Mouse (Mus musculus) embryonic facial prominence, embryonic 11.5 days (tissue): ENCODE measurements around the gene Mroh9. TPM values are rescaled to one million over a fixed set of nuclear protein-coding genes. Genes with fewer than 3 reads are reported as not detected.

ENCODE experiments used
- ATAC-seq: fragments of 200-750 bp; cut with Nextera tagmentation; replicated peaks from 2 replicates; pipeline ENCODE4 v1.8.0; 2017; ENCODE audit warnings: low read depth; ENCODE audit not compliant: insufficient number of reproducible peaks, low FRiP score, low TSS enrichment
- DNase-seq: peaks from one replicate; pipeline ENCODE4 v3.0.0-alpha.2; 2015; ENCODE audit warnings: low spot score
- H3K27ac ChIP-seq: fragments of 300-500 bp; sonication (generic); replicated peaks from 2 replicates; pipeline ENCODE4 v1.5.1; 2014; ENCODE audit warnings: mild to moderate bottlenecking, low read depth, low read length, control low read depth
- H3K27me3 ChIP-seq: fragments of 300-500 bp; sonication (generic); 2 replicates; pipeline ENCODE4 v1.6.1; 2014; ENCODE audit warnings: mild to moderate bottlenecking, low read length, moderate library complexity, mixed read lengths; ENCODE audit not compliant: control insufficient read depth, insufficient read depth
- H3K36me3 ChIP-seq: fragments of 300-500 bp; sonication (generic); replicated peaks from 2 replicates; pipeline ENCODE4 v1.6.1; 2014; ENCODE audit warnings: low read depth, mild to moderate bottlenecking, low read length, moderate library complexity, mixed read lengths; ENCODE audit not compliant: control insufficient read depth, insufficient read depth
- H3K4me1 ChIP-seq: fragments of 300-500 bp; sonication (generic); 2 replicates; pipeline ENCODE4 v1.6.1; 2014; ENCODE audit warnings: low read length, mixed read lengths; ENCODE audit not compliant: control insufficient read depth, insufficient read depth
- H3K4me2 ChIP-seq: fragments of 300-500 bp; sonication (generic); 2 replicates; pipeline ENCODE4 v1.6.1; 2014; ENCODE audit warnings: low read depth, mild to moderate bottlenecking, control low read depth, low read length, moderate library complexity
- H3K4me3 ChIP-seq: fragments of 300-500 bp; sonication (generic); 2 replicates; pipeline ENCODE4 v1.5.1; 2014; ENCODE audit warnings: low read depth, low read length, control low read depth
- H3K9ac ChIP-seq: fragments of 300-500 bp; sonication (generic); replicated peaks from 2 replicates; pipeline ENCODE4 v1.6.1; 2014; ENCODE audit warnings: mild to moderate bottlenecking, control low read depth, low read length
- H3K9me3 ChIP-seq: fragments of 300-500 bp; sonication (generic); replicated peaks from 2 replicates; pipeline ENCODE4 v1.6.1; 2016; ENCODE audit warnings: mild to moderate bottlenecking, low read length, inconsistent platforms, mixed read lengths; ENCODE audit not compliant: control insufficient read depth
- WGBS: fragments of 180-500 bp; shearing (Covaris S2); extraction: QIAGEN DNeasy Blood & Tissue Kit; methylation state at CpG from one replicate; pipeline ENCODE4 v1.1.7; 2014; 5-methylcytosine and 5-hydroxymethylcytosine counted together
- polyA plus RNA-seq: library from polyadenylated mRNA; unstranded; fragments of >200 nt; fragmentation: Nextera tagmentation; extraction: Ambion mirVana; gene quantifications from 2 replicates; pipeline ENCODE4 v1.2.1, GENCODE M21; 2014

Mroh9 gene
- polyA plus RNA-seq, 1 experiment from 2014 or later: not detected

DNA sequence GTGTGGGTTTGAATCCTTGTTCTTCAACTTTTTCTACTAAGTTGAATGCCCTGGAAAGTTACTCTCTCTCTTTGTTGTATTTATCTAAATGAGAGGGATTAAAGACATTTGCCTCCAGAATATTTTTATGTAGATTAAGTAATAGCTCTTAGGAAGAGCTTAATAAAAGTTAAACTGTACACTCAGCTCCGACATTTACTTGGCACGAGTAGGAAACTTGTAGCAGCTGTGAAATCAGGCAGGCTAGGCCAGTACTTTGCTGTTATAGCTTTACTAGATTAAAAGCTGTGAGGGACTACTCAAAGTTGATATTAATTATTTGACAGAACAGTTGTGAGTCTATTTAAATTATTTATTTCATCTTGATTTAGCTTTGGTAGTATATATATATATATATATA is 82.0 kb downstream of the Mroh9 start:
- H3K9ac ChIP-seq: no peak overlapping the region
- WGBS: 86% methylated on average over 2 of the region's 2 CpGs
- DNase-seq (no peak), ATAC-seq (no peak)
- H3K4me2 ChIP-seq: no peak overlapping the region
- H3K27me3 ChIP-seq: no peaks in the 10 kb centered on the region
- H3K4me1 ChIP-seq: no peaks in the 10 kb centered on the region
- H3K4me3 ChIP-seq: no peak overlapping the region
- H3K36me3 ChIP-seq: no peaks in the 10 kb centered on the region
- H3K9me3 ChIP-seq: no peaks in the 10 kb centered on the region
- no peak overlapping the region for H3K27ac ChIP-seq

DNA sequence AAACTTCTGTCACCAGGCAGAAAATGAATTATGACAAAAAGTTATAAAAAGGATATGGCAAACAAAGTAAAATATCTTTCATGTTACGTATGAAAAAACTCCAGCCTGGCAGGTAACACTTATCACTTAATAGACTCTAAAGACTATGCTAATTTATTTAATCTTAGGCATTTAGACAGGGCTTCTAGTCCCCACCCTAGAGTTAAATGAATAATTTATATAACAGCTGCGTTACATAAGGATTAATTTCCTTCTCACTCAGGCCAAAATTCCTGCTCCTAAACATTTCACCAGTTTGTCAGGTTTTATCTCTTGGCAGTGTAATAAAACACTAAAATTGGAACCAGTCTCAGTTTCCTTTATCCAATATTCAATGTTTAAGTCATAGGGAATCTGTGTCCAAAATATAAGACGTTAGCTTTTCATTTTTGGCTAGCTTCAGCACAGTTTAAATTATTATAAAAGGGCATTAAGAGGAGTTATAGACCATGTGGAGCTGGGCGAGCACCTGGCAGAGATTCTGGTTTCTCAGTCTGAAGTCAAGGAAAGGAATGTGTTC is 84.1 kb downstream of the Mroh9 start:
- no peaks in the 10 kb centered on the region for H3K36me3 ChIP-seq
- H3K4me2 ChIP-seq: no peak overlapping the region
- H3K4me1 ChIP-seq: no peaks in the 10 kb centered on the region
- DNase-seq (no peak), ATAC-seq (no peak)
- no peak overlapping the region for H3K4me3 ChIP-seq
- H3K27ac ChIP-seq: no peak overlapping the region
- H3K9ac ChIP-seq: no peak overlapping the region
- no peaks in the 10 kb centered on the region for H3K9me3 ChIP-seq
- WGBS: 80% methylated on average over 4 of the region's 4 CpGs
- no peaks in the 10 kb centered on the region for H3K27me3 ChIP-seq

DNA sequence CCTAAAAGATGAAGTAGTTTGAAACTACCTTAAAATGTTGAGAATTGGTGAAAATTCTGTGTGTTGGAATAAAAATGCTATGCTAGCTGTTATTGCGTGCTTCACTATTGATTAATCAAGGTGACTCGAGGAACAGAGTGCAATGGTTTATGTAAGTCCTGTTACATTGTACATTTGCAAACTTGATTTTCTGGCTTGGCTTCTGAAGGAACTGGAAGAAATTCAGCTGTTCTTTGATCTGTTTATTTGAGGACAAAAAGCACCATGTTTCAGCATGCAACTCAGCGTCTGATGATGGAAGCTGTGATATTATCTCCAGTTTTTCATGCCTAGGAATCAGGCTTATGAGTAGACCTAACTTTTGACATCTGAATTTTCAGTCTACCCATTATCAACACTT is 97.9 kb downstream of the Mroh9 start:
- Histone ChIP-seq H3K36me3 (no peaks in the 10 kb centered on the region), H3K9me3 (no peaks in the 10 kb centered on the region), H3K4me1 (no peaks in the 10 kb centered on the region), H3K27me3 (no peaks in the 10 kb centered on the region), H3K9ac (no peak overlapping the region), H3K4me2 (no peak overlapping the region), H3K4me3 (no peak overlapping the region), H3K27ac (no peak overlapping the region)
- no peak for DNase-seq
- WGBS: 88% methylated on average over 3 of the region's 3 CpGs
- ATAC-seq: no peak

GRCm38 (mm10) chr1:162986777-162987176 is 98.7 kb downstream of the Mroh9 start:
- H3K4me3 ChIP-seq: no peak overlapping the region
- no peak overlapping the region for H3K4me2 ChIP-seq
- ATAC-seq: no peak
- H3K27me3 ChIP-seq: no peaks in the 10 kb centered on the region
- no peak overlapping the region for H3K9ac ChIP-seq
- no peak for DNase-seq
- H3K36me3 ChIP-seq: no peaks in the 10 kb centered on the region
- 92% methylated on average over 1 of the region's 1 CpGs for WGBS
- H3K9me3 ChIP-seq: no peaks in the 10 kb centered on the region
- no peaks in the 10 kb centered on the region for H3K4me1 ChIP-seq
- no peak overlapping the region for H3K27ac ChIP-seq

DNA sequence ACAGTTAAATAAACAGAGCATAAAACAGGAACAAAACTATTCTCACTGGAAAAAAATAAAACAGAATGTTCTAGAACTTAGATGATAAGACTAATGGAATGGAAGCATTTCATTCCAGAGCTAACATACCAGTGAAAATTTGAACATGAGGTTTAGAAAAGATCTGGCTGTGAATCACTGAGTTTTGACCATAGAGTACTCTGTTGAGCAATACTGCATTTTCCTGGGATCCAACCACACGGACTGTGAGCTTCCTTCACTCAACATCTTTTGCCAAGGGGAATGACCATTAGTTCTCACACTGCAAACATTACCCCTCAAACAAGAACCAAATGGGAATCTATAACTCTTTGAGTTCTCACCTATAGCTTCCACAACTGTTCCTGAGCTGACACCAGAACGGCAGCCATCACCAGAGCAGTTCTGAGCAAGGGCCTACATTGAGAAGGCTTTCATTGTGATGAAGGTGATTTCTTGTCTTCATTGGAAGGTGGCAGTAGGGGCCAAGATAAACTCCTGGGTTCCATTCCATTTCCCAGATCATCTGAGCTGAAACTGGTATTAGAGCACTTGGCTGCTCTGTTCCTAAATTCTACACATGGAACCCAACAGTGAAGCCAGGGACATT is 99.2 kb downstream of the Mroh9 start:
- no peak for ATAC-seq
- 86% methylated on average over 2 of the region's 2 CpGs for WGBS
- H3K36me3 ChIP-seq: no peaks in the 10 kb centered on the region
- H3K4me1 ChIP-seq: no peaks in the 10 kb centered on the region
- no peaks in the 10 kb centered on the region for H3K27me3 ChIP-seq
- H3K4me2 ChIP-seq: no peak overlapping the region
- H3K9me3 ChIP-seq: no peaks in the 10 kb centered on the region
- H3K9ac ChIP-seq: no peak overlapping the region
- DNase-seq: no peak
- no peak overlapping the region for H3K4me3 ChIP-seq
- no peak overlapping the region for H3K27ac ChIP-seq

- Histone ChIP-seq H3K27me3 (no peaks in the 10 kb centered on the region), H3K27ac (no peak within 1 kb of the TSS), H3K4me3 (no peak within 1 kb of the TSS), H3K4me1 (no peaks in the 10 kb centered on the region), H3K9me3 (no peaks in the 10 kb centered on the region), H3K36me3 (no peaks in the 10 kb centered on the region), H3K9ac (no peak within 1 kb of the TSS), H3K4me2 (no peak within 1 kb of the TSS)
- 74% methylated on average over 1 of the region's 1 CpGs for WGBS
- no peak for ATAC-seq
- DNase-seq: no peak
These were observed 101.0 kb downstream of the Mroh9 start, which contains the start of gene Fmo3 for GRCm38 (mm10) chr1:162984428-162984827. Fmo3 (minus strand) TSS chr1:162984528.

Other genes with a start within 250 kb of the Mroh9 start
- 7.8 and 9.1 TPM in 2 replicates for gene Fmo1, start 219.1 kb downstream of the Mroh9 start, polyA plus RNA-seq
- 0.67 TPM in 1 of 2 replicates, not detected in the other for gene Fmo2, start 186.9 kb downstream of the Mroh9 start, polyA plus RNA-seq
- 0.10 TPM in 1 of 2 replicates, not detected in the other for gene Fmo6, start 148.2 kb downstream of the Mroh9 start, polyA plus RNA-seq
- not detected in 2 replicates for gene Fmo3, start 101.1 kb downstream of the Mroh9 start, polyA plus RNA-seq
- 126 and 145 TPM in 2 replicates for gene Prrx1, start 228.0 kb upstream of the Mroh9 start, polyA plus RNA-seq